Mouse (Mus musculus) liver, postnatal 0 days (tissue): ENCODE measurements at regions not wholly inside any gene's neighbourhood (a gene's known extent, or its start where the extent isn't known, plus 50 kb on each side); places are given as distances from the start of the nearest gene placed in this dataset.

Source experiments
- CTCF ChIP-seq: sonication (generic); IDR thresholded peaks from 2 replicates; pipeline ENCODE4 v1.5.1; 2016; ENCODE audit warnings: antibody characterized with exemption, low read depth
- EP300 ChIP-seq: IDR thresholded peaks from 2 replicates; pipeline ENCODE4 v1.6.1; 2016; ENCODE audit warnings: antibody characterized with exemption, low read depth, mild to moderate bottlenecking

- TF ChIP-seq CTCF (no peak), EP300 (no peak)
These were observed 130.1 kb upstream of the Btg1 start for GRCm38 (mm10) chr10:96486724-96487123.
